Mouse (Mus musculus): Measurements from ENCODE around the gene Spred3.
"Not testable (repeated sequence)": the region's sequence is repeated elsewhere in the genome, so short reads cannot be mapped to it uniquely, and the experiment has no call there.

Spred3 gene

GRCm38 (mm10) chr7:29168791-29169230, 1.4 kb downstream of the Spred3 start:
- no peak for DNase-seq

- no peak for DNase-seq
These were observed 2.0 kb downstream of the Spred3 start for GRCm38 (mm10) chr7:29168121-29168695.

GRCm38 (mm10) chr7:29167656-29168055, 2.6 kb downstream of the Spred3 start:
- no peak for DNase-seq

- DNase-seq, result peak; percentile 77 to 89
These were observed 7.3 kb downstream of the Spred3 start for GRCm38 (mm10) chr7:29162750-29163525.

- no peak for DNase-seq
These were observed 7.9 kb downstream of the Spred3 start for GRCm38 (mm10) chr7:29162294-29162693.

GRCm38 (mm10) chr7:29158264-29158663, 11.9 kb downstream of the Spred3 start:
- no peak for DNase-seq

GRCm38 (mm10) chr7:29155838-29156782, 14.1 kb downstream of the Spred3 start, which contains the start of gene Fam98c:
Gene Fam98c, minus strand, starts transcription at chr7:29156234.
- peak; percentile 90 for DNase-seq

- peak; percentile 92 for DNase-seq
These were observed 14.9 kb downstream of the Spred3 start for GRCm38 (mm10) chr7:29155196-29155837.

- no peak for DNase-seq
These were observed 16.0 kb downstream of the Spred3 start for GRCm38 (mm10) chr7:29154018-29154720.

GRCm38 (mm10) chr7:29151486-29151885, 18.7 kb downstream of the Spred3 start:
- no peak for DNase-seq

GRCm38 (mm10) chr7:29148771-29149170, 21.4 kb downstream of the Spred3 start:
- DNase-seq, result no peak

GRCm38 (mm10) chr7:29146625-29147367, 23.4 kb downstream of the Spred3 start:
- DNase-seq, result no peak

- no peak for DNase-seq
These were observed 26.2 kb downstream of the Spred3 start for GRCm38 (mm10) chr7:29144006-29144405.

GRCm38 (mm10) chr7:29141416-29141815, 28.8 kb downstream of the Spred3 start:
- no peak for DNase-seq

GRCm38 (mm10) chr7:29139237-29139636, 31.0 kb downstream of the Spred3 start:
- not testable (repeated sequence) for DNase-seq

- no peak for DNase-seq
These were observed 32.8 kb downstream of the Spred3 start for GRCm38 (mm10) chr7:29137429-29137828.

GRCm38 (mm10) chr7:29134693-29135386, 35.4 kb downstream of the Spred3 start, which contains the start of gene Rasgrp4:
Gene Rasgrp4, plus strand, starts transcription at chr7:29134851.
- peak; percentile 60 to 63 for DNase-seq

- DNase-seq, result no peak
These were observed 36.0 kb downstream of the Spred3 start for GRCm38 (mm10) chr7:29134230-29134629.

- DNase-seq, result peak in 1 of 2 experiments; percentile 24
These were observed 41.5 kb downstream of the Spred3 start for GRCm38 (mm10) chr7:29128725-29129124.

GRCm38 (mm10) chr7:29126173-29126915, 43.9 kb downstream of the Spred3 start:
- peak; percentile 52 to 80 for DNase-seq
